Mouse (Mus musculus) midbrain, embryonic 13.5 days (tissue): ENCODE measurements around the gene Dcps. TPM values are rescaled to one million over a fixed set of nuclear protein-coding genes. Genes with fewer than 3 reads are reported as not detected.

Experiments
- ATAC-seq: fragments of 200-750 bp; cut with Nextera tagmentation; 2 replicates; pipeline ENCODE4 v1.8.0; 2017; ENCODE audit warnings: mild to moderate bottlenecking, moderate TSS enrichment, moderate library complexity
- H3K27ac ChIP-seq: fragments of 300-500 bp; sonication (generic); 2 replicates; pipeline ENCODE4 v1.5.1; 2015; ENCODE audit warnings: inconsistent platforms, mild to moderate bottlenecking, moderate library complexity
- H3K27me3 ChIP-seq: fragments of 300-500 bp; sonication (generic); 2 replicates; pipeline ENCODE4 v1.6.1; 2015; ENCODE audit warnings: mild to moderate bottlenecking, inconsistent platforms
- H3K36me3 ChIP-seq: fragments of 300-500 bp; sonication (generic); 2 replicates; pipeline ENCODE4 v1.6.1; 2015; ENCODE audit warnings: mild to moderate bottlenecking, inconsistent platforms
- H3K4me1 ChIP-seq: fragments of 300-500 bp; sonication (generic); replicated peaks from 2 replicates; pipeline ENCODE4 v1.6.1; 2015; ENCODE audit warnings: inconsistent platforms
- H3K4me2 ChIP-seq: fragments of 300-500 bp; sonication (generic); replicated peaks from 2 replicates; pipeline ENCODE4 v1.6.1; 2015; ENCODE audit warnings: moderate library complexity, mild to moderate bottlenecking, inconsistent platforms
- H3K4me3 ChIP-seq: fragments of 300-500 bp; sonication (generic); replicated peaks from 2 replicates; pipeline ENCODE4 v1.5.1; 2015; ENCODE audit warnings: mild to moderate bottlenecking, inconsistent platforms
- H3K9ac ChIP-seq: fragments of 300-500 bp; sonication (generic); replicated peaks from 2 replicates; pipeline ENCODE4 v1.6.1; 2015; ENCODE audit warnings: mild to moderate bottlenecking, inconsistent platforms
- H3K9me3 ChIP-seq: fragments of 300-500 bp; sonication (generic); 2 replicates; pipeline ENCODE4 v1.6.1; 2016; ENCODE audit warnings: mild to moderate bottlenecking, inconsistent platforms
- WGBS: fragments of 180-500 bp; shearing (Covaris S2); methylation state at CpG from one replicate; pipeline ENCODE4 v1.1.7; 2015; 5-methylcytosine and 5-hydroxymethylcytosine counted together
- polyA plus RNA-seq: library from polyadenylated mRNA; unstranded; fragments of >200 nt; fragmentation: Nextera tagmentation; extraction: Ambion mirVana; gene quantifications from 2 replicates; pipeline ENCODE4 v1.2.1, GENCODE M21; 2015

Dcps gene
- polyA plus RNA-seq, 1 experiment from 2014 or later, result 86.4 TPM

GRCm38 (mm10) chr9:35170071-35170470 lies 5.8 kb downstream of the Dcps start:
- ATAC-seq, result no peak
- 95% methylated on average over 7 of the region's 7 CpGs for WGBS

DNA sequence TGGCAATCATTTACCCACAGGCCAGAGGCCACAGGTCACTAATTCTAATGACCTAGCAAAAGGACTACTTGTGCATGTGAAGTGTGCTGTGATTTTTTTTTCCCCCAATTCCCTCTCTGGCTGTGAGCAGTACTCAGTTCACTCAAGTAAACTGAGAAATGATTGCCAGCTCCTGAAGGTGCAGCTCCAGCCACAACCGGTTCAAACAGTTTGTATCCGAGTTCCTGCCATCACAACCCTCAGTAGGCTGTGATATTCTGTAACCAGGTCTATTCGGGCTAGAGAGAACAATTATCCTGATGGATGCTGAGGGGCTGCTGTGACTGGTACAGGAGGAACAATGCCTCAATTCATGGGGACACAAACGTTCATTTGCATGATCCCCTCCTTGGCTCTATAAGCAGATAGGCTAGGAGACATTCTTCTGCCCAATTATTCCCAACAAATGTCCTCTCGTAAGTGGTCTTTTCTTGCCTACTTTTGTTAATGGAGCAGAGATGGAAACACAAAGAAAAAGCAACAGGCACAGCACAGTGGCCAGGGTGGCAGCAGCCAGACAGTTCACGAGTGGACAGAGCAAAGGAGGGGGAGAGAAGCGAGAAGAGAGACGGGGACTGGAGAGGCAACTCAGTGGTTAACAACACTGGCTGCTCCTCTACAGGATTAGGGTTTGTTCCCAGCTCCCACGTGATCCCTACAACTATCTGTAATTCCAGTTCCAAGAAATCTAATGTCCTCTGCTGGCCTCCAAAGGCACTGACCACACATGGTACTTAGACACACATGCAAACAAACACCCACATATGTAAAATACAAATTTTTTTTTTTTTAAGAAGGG lies 8.8 kb downstream of the Dcps start:
- no peaks in the 10 kb centered on the region for H3K9me3 ChIP-seq
- no peaks in the 10 kb centered on the region for H3K27me3 ChIP-seq
- peaks cover 19% of the 10 kb centered on the region for H3K4me1 ChIP-seq
- H3K4me2 ChIP-seq, result no peak overlapping the region; the same call in 1 of the 2 replicates
- peak; percentile 77 for ATAC-seq
- WGBS, result 14% methylated on average over 9 of the region's 9 CpGs
- no peak overlapping the region for H3K4me3 ChIP-seq
- H3K27ac ChIP-seq, result peak overlapping the region; percentile 52; the same call in 1 of the 2 replicates
- peaks cover 26% of the 10 kb centered on the region for H3K36me3 ChIP-seq
- H3K9ac ChIP-seq, result no peak overlapping the region

More at GRCm38 (mm10) chr9:35170071-35170470, 5.8 kb downstream of the Dcps start:
- no peak overlapping the region for H3K27ac ChIP-seq
- peaks cover 20% of the 10 kb centered on the region for H3K36me3 ChIP-seq
- no peaks in the 10 kb centered on the region for H3K27me3 ChIP-seq
- no peak overlapping the region for H3K4me3 ChIP-seq
- no peak overlapping the region for H3K4me2 ChIP-seq
- H3K4me1 ChIP-seq, result peaks cover 27% of the 10 kb centered on the region
- no peak overlapping the region for H3K9ac ChIP-seq
- H3K9me3 ChIP-seq, result no peaks in the 10 kb centered on the region

GRCm38 (mm10) chr9:35166144-35166797 lies 9.6 kb downstream of the Dcps start:
- Histone ChIP-seq H3K4me1 (peaks cover 19% of the 10 kb centered on the region), H3K27me3 (no peaks in the 10 kb centered on the region), H3K27ac (0 out of 2 replicates have a peak overlapping the region, but pooled peaks have one; percentile 39), H3K4me3 (no peak overlapping the region), H3K9me3 (no peaks in the 10 kb centered on the region), H3K36me3 (peaks cover 26% of the 10 kb centered on the region), H3K4me2 (no peak overlapping the region), H3K9ac (no peak overlapping the region)
- ATAC-seq, result peak; percentile 72
- 25% methylated on average over 3 of the region's 3 CpGs for WGBS

GRCm38 (mm10) chr9:35164142-35164874 lies 11.6 kb downstream of the Dcps start:
- Histone ChIP-seq H3K4me2 (no peak overlapping the region), H3K4me1 (peaks cover 19% of the 10 kb centered on the region), H3K9me3 (no peaks in the 10 kb centered on the region), H3K27ac (no peak overlapping the region), H3K36me3 (peaks cover 10% of the 10 kb centered on the region; the same call in 1 of the 2 replicates), H3K4me3 (no peak overlapping the region), H3K9ac (no peak overlapping the region), H3K27me3 (no peaks in the 10 kb centered on the region)
- WGBS, result 88% methylated on average over 5 of the region's 5 CpGs
- no peak for ATAC-seq

DNA sequence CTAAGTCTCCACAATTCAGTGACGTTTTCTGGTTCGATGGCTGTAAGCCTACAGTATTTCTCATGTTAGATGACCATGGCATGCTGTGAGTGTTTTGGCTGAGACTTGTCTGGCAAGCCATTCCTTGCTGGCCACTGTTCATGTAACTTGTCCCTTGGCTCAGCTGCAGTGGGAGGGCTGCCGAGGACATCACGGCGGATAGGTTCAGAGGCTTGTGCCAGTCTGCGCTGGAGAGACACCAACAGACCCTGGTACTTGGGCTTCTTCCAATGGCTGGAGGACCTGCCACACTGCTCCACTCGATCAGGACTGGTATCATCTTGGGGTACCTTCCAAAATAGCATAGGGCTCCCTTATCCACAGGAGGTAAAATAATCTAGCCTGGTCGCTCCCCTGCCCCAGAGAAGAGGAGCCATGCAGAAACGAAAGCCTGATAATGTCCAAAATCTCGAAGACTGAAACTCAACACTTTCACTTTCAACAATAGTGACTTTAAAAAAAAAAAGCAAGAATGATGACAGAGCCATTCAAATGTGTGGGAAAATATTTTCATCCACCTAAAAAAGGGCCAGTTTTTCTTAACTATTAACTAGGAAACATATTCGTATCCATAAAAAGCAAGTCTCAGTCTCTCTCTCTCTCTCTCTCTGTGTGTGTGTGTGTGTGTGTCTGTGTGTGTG lies 12.7 kb downstream of the Dcps start:
- Histone ChIP-seq H3K27me3 (no peaks in the 10 kb centered on the region), H3K4me1 (peaks cover 18% of the 10 kb centered on the region), H3K9ac (no peak overlapping the region), H3K36me3 (0 out of 2 replicates have a peak, but pooled peaks cover 6% of the 10 kb centered on the region), H3K4me3 (no peak overlapping the region), H3K4me2 (no peak overlapping the region), H3K27ac (no peak overlapping the region), H3K9me3 (no peaks in the 10 kb centered on the region)
- no peak for ATAC-seq
- WGBS, result 92% methylated on average over 11 of the region's 11 CpGs

DNA sequence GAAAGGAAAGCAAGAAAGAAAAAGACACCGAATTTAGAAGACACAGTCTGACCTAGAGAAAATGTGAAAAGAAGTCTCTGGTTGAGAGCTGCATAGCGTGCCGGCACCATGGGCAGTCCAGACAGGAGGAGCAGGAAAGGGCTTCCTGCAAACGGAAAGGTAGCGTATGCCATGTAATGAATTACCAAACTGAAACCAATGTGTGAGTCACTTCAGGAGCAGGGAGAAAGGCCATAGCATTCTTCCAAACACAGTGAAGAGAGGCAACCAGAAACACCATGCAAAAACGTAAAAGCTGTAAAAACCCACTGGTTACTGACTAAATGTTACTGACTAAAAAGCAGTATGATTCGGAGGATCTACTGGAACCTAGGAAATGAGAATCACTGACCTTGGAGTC lies 14.1 kb downstream of the Dcps start:
- Histone ChIP-seq H3K27me3 (no peaks in the 10 kb centered on the region), H3K4me2 (no peak overlapping the region), H3K9ac (no peak overlapping the region), H3K9me3 (no peaks in the 10 kb centered on the region), H3K36me3 (0 out of 2 replicates have a peak, but pooled peaks cover 6% of the 10 kb centered on the region), H3K4me3 (no peak overlapping the region), H3K4me1 (peaks cover 4% of the 10 kb centered on the region), H3K27ac (no peak overlapping the region)
- WGBS, result 88% methylated on average over 7 of the region's 7 CpGs
- ATAC-seq, result no peak

DNA sequence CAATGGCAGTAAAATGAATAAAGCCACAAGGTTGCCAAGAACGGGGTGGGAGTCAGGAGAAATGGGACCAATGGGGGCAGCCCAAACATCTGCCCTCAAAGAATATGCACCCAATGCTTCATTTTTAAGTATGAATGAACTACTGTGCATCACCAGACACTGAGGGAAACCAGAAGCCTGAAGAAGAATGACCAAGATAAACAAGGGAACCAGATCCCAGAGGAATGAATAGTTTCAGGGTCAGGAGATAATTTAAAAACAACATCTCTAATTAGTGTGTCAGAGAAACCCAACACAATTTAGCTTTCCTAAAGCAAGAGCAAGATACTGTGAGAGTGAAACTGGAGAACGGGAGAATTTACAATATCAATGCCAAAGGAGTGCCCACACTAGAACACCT lies 15.2 kb downstream of the Dcps start:
- H3K9me3 ChIP-seq, result no peaks in the 10 kb centered on the region
- 86% methylated on average over 2 of the region's 2 CpGs for WGBS
- H3K4me2 ChIP-seq, result no peak overlapping the region
- H3K4me3 ChIP-seq, result no peak overlapping the region
- H3K27me3 ChIP-seq, result no peaks in the 10 kb centered on the region
- H3K27ac ChIP-seq, result no peak overlapping the region
- H3K36me3 ChIP-seq, result peaks cover 6% of the 10 kb centered on the region
- no peak for ATAC-seq
- no peaks in the 10 kb centered on the region for H3K4me1 ChIP-seq
- no peak overlapping the region; the same call in 1 of the 2 replicates for H3K9ac ChIP-seq

DNA sequence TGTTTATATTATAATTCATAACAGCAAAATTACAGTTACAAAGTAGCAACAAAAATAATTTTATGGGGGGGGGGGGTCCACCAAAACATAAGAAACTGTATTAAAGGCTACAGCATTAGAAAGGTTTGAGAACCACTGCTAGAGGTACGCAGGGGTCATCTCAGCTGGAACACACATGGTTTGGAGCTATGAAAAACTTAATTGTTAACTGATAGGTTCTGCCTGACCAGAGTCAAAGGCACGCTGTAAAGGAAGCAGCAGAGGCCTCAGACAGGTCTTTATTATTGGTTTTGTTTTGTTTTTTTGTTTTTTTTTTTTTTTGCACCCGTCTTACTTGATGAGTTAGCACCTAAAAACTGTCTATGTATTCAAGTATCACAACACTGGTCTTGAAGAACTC lies 17.4 kb downstream of the Dcps start:
- Histone ChIP-seq H3K4me1 (no peaks in the 10 kb centered on the region), H3K9me3 (no peaks in the 10 kb centered on the region), H3K27me3 (no peaks in the 10 kb centered on the region), H3K4me2 (no peak overlapping the region), H3K36me3 (peaks cover 2% of the 10 kb centered on the region), H3K27ac (no peak overlapping the region), H3K9ac (no peak overlapping the region), H3K4me3 (no peak overlapping the region)
- WGBS, result 91% methylated on average over 3 of the region's 3 CpGs
- ATAC-seq, result no peak

DNA sequence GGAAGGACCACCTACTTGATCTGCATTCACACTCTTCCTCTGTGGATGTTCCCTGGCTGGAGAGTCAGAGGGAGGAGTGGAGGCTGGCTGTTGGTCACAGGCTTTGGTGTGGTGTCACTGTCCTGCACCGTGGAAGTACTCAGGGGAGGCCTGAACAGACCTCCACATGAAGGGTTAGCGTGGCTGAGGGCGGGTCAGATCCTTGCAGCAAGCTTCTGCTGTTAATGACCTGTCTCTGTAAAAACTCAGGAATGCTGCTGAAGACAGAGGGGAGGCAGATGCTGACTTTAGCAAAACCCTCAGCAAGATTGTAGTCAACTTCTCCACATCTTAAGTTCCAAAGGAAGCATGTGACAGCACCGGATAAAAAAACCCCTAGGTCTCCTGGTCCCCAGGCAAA lies 19.0 kb downstream of the Dcps start:
- H3K27me3 ChIP-seq, result no peaks in the 10 kb centered on the region
- H3K27ac ChIP-seq, result no peak overlapping the region
- no peaks in the 10 kb centered on the region for H3K4me1 ChIP-seq
- no peak overlapping the region for H3K9ac ChIP-seq
- no peak overlapping the region for H3K4me3 ChIP-seq
- no peaks in the 10 kb centered on the region for H3K9me3 ChIP-seq
- no peaks in the 10 kb centered on the region; the same call in none of the 2 replicates for H3K36me3 ChIP-seq
- no peak overlapping the region for H3K4me2 ChIP-seq
- 91% methylated on average over 4 of the region's 4 CpGs for WGBS
- ATAC-seq, result no peak

DNA sequence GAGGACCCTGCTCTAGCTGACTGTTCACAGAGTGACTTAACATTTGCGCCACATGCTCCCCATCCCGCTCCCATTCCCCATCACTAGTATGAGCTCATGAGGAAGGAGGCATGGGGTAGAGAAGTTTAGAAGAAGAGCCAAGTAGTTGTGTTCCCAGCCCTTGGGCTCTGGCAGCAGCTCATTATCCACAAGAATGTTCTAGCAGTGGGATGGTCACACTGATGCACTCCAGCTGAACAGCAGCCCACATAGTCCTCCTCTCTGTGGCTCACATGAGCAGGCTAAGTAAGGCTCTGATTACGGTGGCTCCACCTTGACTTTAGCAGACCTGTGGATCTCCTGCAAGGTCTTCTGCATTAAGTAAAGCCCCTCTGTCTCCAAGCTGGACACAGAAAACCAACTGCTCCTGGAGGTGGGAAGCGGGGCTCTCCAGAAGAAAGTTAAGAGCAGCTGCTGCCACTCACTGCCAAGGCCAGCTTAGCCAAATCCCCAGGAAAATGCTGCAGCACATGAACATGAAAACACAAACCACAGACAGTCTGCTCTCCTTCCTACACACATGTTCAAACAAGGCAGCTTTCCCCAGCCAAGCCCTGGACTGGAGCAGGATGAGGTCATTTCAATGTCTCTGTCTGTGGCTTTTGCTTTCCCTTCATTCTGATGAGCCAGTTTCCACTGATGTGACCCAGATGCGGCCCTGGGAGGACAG lies 19.7 kb downstream of the Dcps start:
- Histone ChIP-seq H3K4me2 (no peak overlapping the region), H3K36me3 (no peaks in the 10 kb centered on the region; the same call in none of the 2 replicates), H3K27ac (no peak overlapping the region), H3K9me3 (no peaks in the 10 kb centered on the region), H3K4me3 (no peak overlapping the region), H3K4me1 (no peaks in the 10 kb centered on the region), H3K27me3 (no peaks in the 10 kb centered on the region), H3K9ac (no peak overlapping the region)
- ATAC-seq, result no peak
- WGBS, result 96% methylated on average over 5 of the region's 5 CpGs

DNA sequence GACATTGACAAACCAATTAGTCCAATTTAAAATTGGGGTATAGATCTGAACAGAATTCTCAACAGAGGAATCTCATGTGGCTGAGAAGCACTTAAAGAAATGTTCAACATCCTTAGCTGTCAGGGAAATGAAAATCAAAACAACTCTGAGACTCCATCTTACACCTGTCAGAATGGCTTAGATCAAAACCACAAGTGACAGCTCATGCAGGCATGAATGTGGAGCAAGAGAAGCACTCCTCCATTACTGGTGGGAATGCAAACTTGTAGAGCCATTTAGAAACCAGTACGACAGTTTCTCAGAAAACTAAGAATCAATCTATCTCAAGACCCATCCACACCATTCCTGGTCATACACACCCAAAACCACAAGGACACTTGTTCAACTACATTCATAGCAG lies 22.9 kb downstream of the Dcps start:
- Histone ChIP-seq H3K4me1 (no peaks in the 10 kb centered on the region), H3K4me3 (no peak overlapping the region), H3K27ac (no peak overlapping the region), H3K4me2 (no peak overlapping the region), H3K27me3 (no peaks in the 10 kb centered on the region), H3K9ac (no peak overlapping the region), H3K9me3 (no peaks in the 10 kb centered on the region), H3K36me3 (no peaks in the 10 kb centered on the region; the same call in none of the 2 replicates)
- WGBS, result 91% methylated on average over 1 of the region's 1 CpGs
- ATAC-seq, result no peak
